Mouse (Mus musculus): ENCODE measurements around the gene Apom. TPM values are rescaled to one million over a fixed set of nuclear protein-coding genes. Genes with fewer than 3 reads are reported as not detected.

Gene Apom
- polyA plus RNA-seq, 1 experiment from 2014 or later: 1.5 TPM

DNA sequence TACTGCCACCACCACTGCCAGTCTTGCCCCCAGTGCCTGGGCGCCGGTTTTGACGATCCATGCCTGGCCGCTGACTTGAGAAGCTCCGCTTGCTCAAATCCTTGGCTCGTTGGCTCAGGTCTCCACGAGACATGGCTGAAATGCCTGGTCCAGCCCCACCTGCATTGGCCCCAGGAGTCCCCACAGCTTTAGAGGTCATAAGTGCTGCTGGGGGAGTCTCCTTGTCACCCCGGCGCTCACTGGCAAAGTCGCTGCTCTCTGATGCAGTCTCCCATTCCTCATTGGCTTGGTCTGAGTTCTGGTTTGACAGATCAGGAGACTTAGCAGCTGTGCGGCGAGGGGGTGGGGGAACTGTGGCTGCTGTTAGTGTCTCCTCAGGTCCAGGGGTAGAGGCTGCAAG, 23.6 kb upstream of the Apom start:
- ATAC-seq (ENCODE audit: insufficient number of reproducible peaks, low FRiP score, low TSS enrichment, low read depth) (no peak), DNase-seq (ENCODE audit: low spot score) (no peak)
- Histone ChIP-seq H3K4me3 (ENCODE audit: low read depth, low read length) (no peak overlapping the region), H3K4me2 (ENCODE audit: low read depth, severe bottlenecking) (no peak overlapping the region), H3K27me3 (ENCODE audit: control insufficient read depth, insufficient read depth, low read length) (no peaks in the 10 kb centered on the region), H3K9me3 (ENCODE audit: control insufficient read depth, low read length) (no peaks in the 10 kb centered on the region), H3K36me3 (ENCODE audit: control insufficient read depth, insufficient read depth, low read length) (peaks cover 86% of the 10 kb centered on the region), H3K4me1 (ENCODE audit: control insufficient read depth, insufficient read depth, low read length) (no peaks in the 10 kb centered on the region), H3K9ac (ENCODE audit: low read length) (no peak overlapping the region), H3K27ac (replicated peaks; ENCODE audit: low read depth, low read length) (no peak overlapping the region)
- 92% methylated on average over 12 of the region's 12 CpGs for WGBS

DNA sequence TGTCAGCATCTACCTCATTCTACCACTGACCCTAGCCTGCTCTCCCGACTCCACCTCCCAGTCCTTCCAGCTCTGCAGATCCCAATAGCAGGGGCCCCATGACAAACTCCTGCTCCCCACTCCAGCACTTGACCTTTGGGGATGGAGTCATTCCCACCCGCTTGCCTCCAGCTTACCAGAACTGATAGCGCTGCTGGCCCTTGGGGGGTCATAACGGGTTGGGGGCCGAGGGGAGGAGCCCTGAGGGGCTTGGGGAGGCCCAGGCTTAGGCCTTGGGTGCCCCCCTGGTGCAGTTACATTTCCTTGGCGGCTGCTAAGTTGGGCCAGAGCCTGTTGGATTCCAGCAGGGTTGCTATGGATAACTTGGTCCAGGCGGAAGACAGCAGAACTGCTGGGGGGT, 22.8 kb upstream of the Apom start:
- H3K9me3 ChIP-seq (ENCODE audit: control insufficient read depth, low read length): no peaks in the 10 kb centered on the region
- no peak overlapping the region for H3K4me3 ChIP-seq (ENCODE audit: low read depth, low read length)
- WGBS: 90% methylated on average over 7 of the region's 7 CpGs
- DNase-seq (ENCODE audit: low spot score) (no peak), ATAC-seq (ENCODE audit: insufficient number of reproducible peaks, low FRiP score, low TSS enrichment, low read depth) (no peak)
- H3K9ac ChIP-seq (ENCODE audit: low read length): no peak overlapping the region
- H3K27me3 ChIP-seq (ENCODE audit: control insufficient read depth, insufficient read depth, low read length): no peaks in the 10 kb centered on the region
- no peak overlapping the region for H3K27ac ChIP-seq (replicated peaks; ENCODE audit: low read depth, low read length)
- H3K36me3 ChIP-seq (ENCODE audit: control insufficient read depth, insufficient read depth, low read length): peaks cover 87% of the 10 kb centered on the region
- H3K4me1 ChIP-seq (ENCODE audit: control insufficient read depth, insufficient read depth, low read length): no peaks in the 10 kb centered on the region
- H3K4me2 ChIP-seq (ENCODE audit: low read depth, severe bottlenecking): no peak overlapping the region

DNA sequence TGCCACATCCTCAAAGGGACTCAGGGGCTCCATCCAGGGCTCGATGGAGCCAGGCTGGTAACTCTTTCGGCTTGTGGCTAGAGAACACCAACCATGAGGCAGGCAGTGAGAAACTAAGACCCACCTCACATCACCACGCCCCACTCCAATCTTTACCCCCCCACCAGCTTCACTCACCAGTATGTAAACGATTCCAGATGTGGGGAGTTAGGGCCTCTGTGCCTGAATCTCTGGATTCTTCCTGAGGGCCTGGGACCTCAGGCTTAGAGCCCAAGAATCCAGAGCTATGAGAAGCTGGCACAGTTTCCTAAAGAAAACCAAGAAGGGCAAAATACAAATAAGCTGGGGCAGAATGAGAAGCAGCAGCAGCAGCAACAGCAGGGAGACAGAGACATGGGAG, 22.1 kb upstream of the Apom start:
- Histone ChIP-seq H3K9ac (ENCODE audit: low read length) (no peak overlapping the region), H3K27ac (replicated peaks; ENCODE audit: low read depth, low read length) (no peak overlapping the region), H3K36me3 (ENCODE audit: control insufficient read depth, insufficient read depth, low read length) (peaks cover 85% of the 10 kb centered on the region), H3K4me3 (ENCODE audit: low read depth, low read length) (no peak overlapping the region), H3K4me2 (ENCODE audit: low read depth, severe bottlenecking) (no peak overlapping the region), H3K27me3 (ENCODE audit: control insufficient read depth, insufficient read depth, low read length) (no peaks in the 10 kb centered on the region), H3K9me3 (ENCODE audit: control insufficient read depth, low read length) (no peaks in the 10 kb centered on the region), H3K4me1 (ENCODE audit: control insufficient read depth, insufficient read depth, low read length) (no peaks in the 10 kb centered on the region)
- no peak for DNase-seq (ENCODE audit: low spot score)
- WGBS: 74% methylated on average over 4 of the region's 4 CpGs
- no peak for ATAC-seq (ENCODE audit: insufficient number of reproducible peaks, low FRiP score, low TSS enrichment, low read depth)

DNA sequence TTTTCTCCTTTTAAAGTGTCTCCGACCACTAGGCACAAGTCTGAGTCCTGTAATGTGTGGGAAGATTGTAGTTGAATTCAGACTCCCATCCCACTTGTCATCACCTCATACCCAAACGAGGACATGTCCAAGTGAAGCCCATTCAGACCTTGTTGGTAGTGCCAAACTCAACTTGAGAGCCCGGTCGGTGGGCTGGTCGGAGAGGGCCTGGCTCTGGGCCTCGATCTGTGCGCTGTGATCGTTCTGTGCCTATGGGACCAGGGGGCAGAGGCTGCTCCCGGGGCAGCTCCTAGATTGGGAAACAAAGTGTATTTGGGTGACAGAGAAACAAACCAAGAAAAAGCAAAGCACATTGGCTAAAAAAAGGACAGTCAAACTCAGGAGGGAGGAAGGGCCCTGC, 21.2 kb upstream of the Apom start:
- H3K4me3 ChIP-seq (ENCODE audit: low read depth, low read length): no peak overlapping the region
- 93% methylated on average over 9 of the region's 9 CpGs for WGBS
- H3K4me1 ChIP-seq (ENCODE audit: control insufficient read depth, insufficient read depth, low read length): no peaks in the 10 kb centered on the region

DNA sequence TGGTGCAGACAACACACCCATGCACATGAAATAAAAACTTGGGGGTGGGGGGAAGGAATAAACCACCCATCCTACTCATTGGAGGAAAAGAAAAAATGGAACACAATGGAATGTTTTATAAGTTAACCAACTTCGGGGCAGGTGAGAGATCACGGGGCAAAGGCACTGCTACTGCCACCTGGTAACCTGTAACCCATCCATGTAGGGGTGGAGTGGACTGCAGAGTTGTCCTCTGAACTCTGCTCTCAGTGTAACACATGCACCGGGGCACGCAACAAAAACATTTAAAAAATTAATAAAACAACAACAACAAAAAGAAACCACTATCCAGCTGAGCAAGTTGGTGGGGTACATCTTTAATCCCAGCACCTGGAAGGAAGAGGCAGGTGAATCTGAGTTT, 20.3 kb upstream of the Apom start:
- no peak for ATAC-seq (ENCODE audit: insufficient number of reproducible peaks, low FRiP score, low TSS enrichment, low read depth)
- WGBS: 94% methylated on average over 4 of the region's 4 CpGs
- H3K4me1 ChIP-seq (ENCODE audit: control insufficient read depth, insufficient read depth, low read length): no peaks in the 10 kb centered on the region

More for the DNA sequence above, 21.2 kb upstream of the Apom start:
- Histone ChIP-seq H3K36me3 (ENCODE audit: control insufficient read depth, insufficient read depth, low read length) (peaks cover 77% of the 10 kb centered on the region), H3K27me3 (ENCODE audit: control insufficient read depth, insufficient read depth, low read length) (no peaks in the 10 kb centered on the region), H3K27ac (replicated peaks; ENCODE audit: low read depth, low read length) (no peak overlapping the region), H3K4me2 (ENCODE audit: low read depth, severe bottlenecking) (no peak overlapping the region), H3K9ac (ENCODE audit: low read length) (no peak overlapping the region), H3K9me3 (ENCODE audit: control insufficient read depth, low read length) (no peaks in the 10 kb centered on the region)
- DNase-seq (ENCODE audit: low spot score) (no peak), ATAC-seq (ENCODE audit: insufficient number of reproducible peaks, low FRiP score, low TSS enrichment, low read depth) (no peak)

DNA sequence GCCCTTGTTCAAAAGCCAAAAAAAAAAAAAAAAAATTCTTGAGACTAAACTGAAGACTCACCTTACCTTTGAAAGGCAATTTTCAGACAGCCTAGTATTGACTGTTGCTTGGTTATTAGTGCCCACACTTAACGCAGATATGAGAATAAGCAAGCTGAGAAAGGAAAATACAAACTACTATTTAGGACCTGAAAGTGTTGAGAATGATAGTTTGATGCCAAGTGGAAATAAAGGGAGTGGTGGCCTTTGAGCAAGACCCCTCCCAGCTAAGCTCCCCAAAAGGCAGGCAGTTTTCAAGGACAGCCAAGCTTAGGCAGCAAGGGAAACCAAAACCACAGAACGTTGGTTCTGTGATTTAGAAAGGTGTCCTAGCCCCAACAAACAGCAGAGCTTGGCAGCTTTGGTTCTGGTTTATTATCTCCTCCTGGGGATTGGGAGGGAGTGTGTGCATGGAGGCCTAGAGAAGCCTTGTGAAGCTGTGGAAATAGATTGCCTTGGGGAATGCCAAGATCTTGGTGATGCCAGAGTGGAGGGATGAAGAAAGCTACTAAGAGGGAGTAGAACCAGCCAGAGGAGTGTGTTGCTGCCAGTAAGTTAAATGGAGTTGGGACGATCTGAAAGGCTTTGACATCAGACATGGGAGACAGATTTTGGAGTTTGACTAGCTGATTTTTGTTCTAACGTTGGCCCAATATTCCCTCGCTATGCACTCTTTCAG, 16.2 kb upstream of the Apom start:
- Histone ChIP-seq H3K9me3 (ENCODE audit: control insufficient read depth, low read length) (no peaks in the 10 kb centered on the region; the same call in 1 of the 2 replicates), H3K4me3 (ENCODE audit: low read depth, low read length) (no peak overlapping the region), H3K9ac (ENCODE audit: low read length) (no peak overlapping the region), H3K4me1 (ENCODE audit: control insufficient read depth, insufficient read depth, low read length) (no peaks in the 10 kb centered on the region), H3K4me2 (ENCODE audit: low read depth, severe bottlenecking) (no peak overlapping the region), H3K27ac (replicated peaks; ENCODE audit: low read depth, low read length) (no peak overlapping the region), H3K36me3 (ENCODE audit: control insufficient read depth, insufficient read depth, low read length) (peaks cover 64% of the 10 kb centered on the region), H3K27me3 (ENCODE audit: control insufficient read depth, insufficient read depth, low read length) (no peaks in the 10 kb centered on the region)
- no peak for DNase-seq (ENCODE audit: low spot score)
- 75% methylated on average over 5 of the region's 5 CpGs for WGBS
- ATAC-seq (ENCODE audit: insufficient number of reproducible peaks, low FRiP score, low TSS enrichment, low read depth): no peak

More for the DNA sequence above, 20.3 kb upstream of the Apom start:
- Histone ChIP-seq H3K9ac (ENCODE audit: low read length) (no peak overlapping the region), H3K4me2 (ENCODE audit: low read depth, severe bottlenecking) (no peak overlapping the region), H3K4me3 (ENCODE audit: low read depth, low read length) (no peak overlapping the region), H3K27ac (replicated peaks; ENCODE audit: low read depth, low read length) (no peak overlapping the region), H3K36me3 (ENCODE audit: control insufficient read depth, insufficient read depth, low read length) (peaks cover 70% of the 10 kb centered on the region), H3K27me3 (ENCODE audit: control insufficient read depth, insufficient read depth, low read length) (no peaks in the 10 kb centered on the region), H3K9me3 (ENCODE audit: control insufficient read depth, low read length) (no peaks in the 10 kb centered on the region)
- DNase-seq (ENCODE audit: low spot score): no peak

DNA sequence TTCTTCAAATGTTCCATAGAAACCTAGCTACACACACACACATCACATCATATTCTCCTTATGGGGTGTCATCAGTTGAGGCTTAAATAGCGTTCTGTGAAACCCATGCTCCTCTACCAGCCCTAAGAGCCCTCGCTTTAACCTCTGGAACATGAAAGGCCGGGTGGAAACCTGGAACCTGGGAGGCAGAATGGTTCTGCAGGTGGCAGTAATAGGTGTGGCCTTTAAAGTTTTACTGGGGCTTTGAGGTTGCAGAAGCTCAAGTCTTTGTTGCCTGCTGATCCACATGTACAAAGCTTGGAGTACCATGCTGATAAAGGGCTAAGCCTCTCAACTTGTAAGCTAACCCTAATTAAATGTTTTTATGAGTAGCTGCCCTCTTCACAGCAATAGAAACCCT, 15.5 kb upstream of the Apom start:
- DNase-seq (ENCODE audit: low spot score) (peak; percentile 50), ATAC-seq (ENCODE audit: insufficient number of reproducible peaks, low FRiP score, low TSS enrichment, low read depth) (no peak)
- peaks cover 64% of the 10 kb centered on the region for H3K36me3 ChIP-seq (ENCODE audit: control insufficient read depth, insufficient read depth, low read length)
- H3K4me1 ChIP-seq (ENCODE audit: control insufficient read depth, insufficient read depth, low read length): no peaks in the 10 kb centered on the region
- H3K9ac ChIP-seq (ENCODE audit: low read length): no peak overlapping the region
- H3K27me3 ChIP-seq (ENCODE audit: control insufficient read depth, insufficient read depth, low read length): no peaks in the 10 kb centered on the region
- no peaks in the 10 kb centered on the region; the same call in 1 of the 2 replicates for H3K9me3 ChIP-seq (ENCODE audit: control insufficient read depth, low read length)
- no peak overlapping the region for H3K4me3 ChIP-seq (ENCODE audit: low read depth, low read length)
- 43% methylated on average over 3 of the region's 3 CpGs for WGBS
- H3K4me2 ChIP-seq (ENCODE audit: low read depth, severe bottlenecking): no peak overlapping the region
- H3K27ac ChIP-seq (replicated peaks; ENCODE audit: low read depth, low read length): no peak overlapping the region

DNA sequence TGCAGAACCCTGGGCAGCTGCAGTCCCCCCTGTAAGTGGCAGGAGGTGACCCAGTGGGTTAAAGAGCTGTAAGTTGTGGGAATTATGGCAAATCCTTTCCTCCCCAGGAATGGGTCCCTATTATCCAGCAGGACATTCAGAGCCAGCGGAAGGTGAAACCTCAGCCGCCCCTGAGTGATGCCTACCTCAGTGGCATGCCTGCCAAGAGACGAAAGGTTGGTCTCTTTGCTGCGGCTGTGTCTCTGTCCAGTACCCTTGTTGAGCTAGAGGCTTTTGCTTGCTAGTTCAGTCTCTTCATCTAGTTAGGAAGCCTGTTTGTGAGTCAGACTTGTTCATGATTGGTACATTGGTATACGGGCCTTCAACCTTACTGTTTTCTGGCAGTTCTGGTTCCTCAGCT, 14.3 kb upstream of the Apom start:
- peaks cover 69% of the 10 kb centered on the region for H3K36me3 ChIP-seq (ENCODE audit: control insufficient read depth, insufficient read depth, low read length)
- H3K4me2 ChIP-seq (ENCODE audit: low read depth, severe bottlenecking): no peak overlapping the region
- no peak overlapping the region for H3K27ac ChIP-seq (replicated peaks; ENCODE audit: low read depth, low read length)
- no peaks in the 10 kb centered on the region for H3K27me3 ChIP-seq (ENCODE audit: control insufficient read depth, insufficient read depth, low read length)
- DNase-seq (ENCODE audit: low spot score) (no peak), ATAC-seq (ENCODE audit: insufficient number of reproducible peaks, low FRiP score, low TSS enrichment, low read depth) (no peak)
- H3K4me3 ChIP-seq (ENCODE audit: low read depth, low read length): no peak overlapping the region
- no peaks in the 10 kb centered on the region; the same call in 1 of the 2 replicates for H3K9me3 ChIP-seq (ENCODE audit: control insufficient read depth, low read length)
- no peak overlapping the region for H3K9ac ChIP-seq (ENCODE audit: low read length)
- H3K4me1 ChIP-seq (ENCODE audit: control insufficient read depth, insufficient read depth, low read length): no peaks in the 10 kb centered on the region
- 92% methylated on average over 5 of the region's 5 CpGs for WGBS

DNA sequence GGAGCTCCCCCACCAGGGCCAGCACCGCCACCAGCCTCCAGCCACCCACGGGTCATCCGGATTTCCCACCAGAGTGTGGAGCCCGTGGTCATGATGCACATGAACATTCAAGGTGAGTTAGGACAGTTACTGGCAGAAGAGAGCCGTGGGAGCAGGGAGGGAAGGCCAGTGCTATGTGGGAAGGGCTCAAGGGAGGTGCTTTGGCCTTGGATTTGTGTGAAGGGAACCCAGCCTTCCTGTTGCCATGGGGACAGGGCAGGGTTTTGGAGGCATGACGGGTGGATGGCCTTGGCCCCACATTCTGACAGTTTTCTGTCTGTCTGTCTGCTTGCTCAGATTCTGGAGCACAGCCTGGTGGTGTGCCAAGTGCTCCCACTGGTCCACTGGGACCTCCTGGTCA, 10.1 kb upstream of the Apom start:
- no peak overlapping the region for H3K9ac ChIP-seq (ENCODE audit: low read length)
- no peak overlapping the region for H3K27ac ChIP-seq (replicated peaks; ENCODE audit: low read depth, low read length)
- peaks cover 1% of the 10 kb centered on the region; the same call in 1 of the 2 replicates for H3K4me1 ChIP-seq (ENCODE audit: control insufficient read depth, insufficient read depth, low read length)
- DNase-seq (ENCODE audit: low spot score) (no peak), ATAC-seq (ENCODE audit: insufficient number of reproducible peaks, low FRiP score, low TSS enrichment, low read depth) (no peak)
- no peaks in the 10 kb centered on the region; the same call in 1 of the 2 replicates for H3K9me3 ChIP-seq (ENCODE audit: control insufficient read depth, low read length)
- peaks cover 74% of the 10 kb centered on the region for H3K36me3 ChIP-seq (ENCODE audit: control insufficient read depth, insufficient read depth, low read length)
- WGBS: 95% methylated on average over 6 of the region's 6 CpGs
- H3K4me2 ChIP-seq (ENCODE audit: low read depth, severe bottlenecking): no peak overlapping the region
- no peak overlapping the region for H3K4me3 ChIP-seq (ENCODE audit: low read depth, low read length)
- H3K27me3 ChIP-seq (ENCODE audit: control insufficient read depth, insufficient read depth, low read length): no peaks in the 10 kb centered on the region
